Mouse (Mus musculus) mouse embryonic stem cell (cell line): Measurements from ENCODE around the gene Asprv1.

ENCODE experiments used
- in situ Hi-C, 2 experiments: fragments of 300-500 bp; cut with MboI; formaldehyde crosslinking; loops; 1 replicate in 1 of 2; 3 replicates in 1 of 2; pipeline ENCODE4 v1.14.3; 2019 to 2020; ENCODE audit warnings: low sequenced_read_pairs in 2 of 2, low pct_unique_long_range_greater_than_20kb in 1 of 2, mixed read lengths in 1 of 2; ENCODE audit not compliant: unreplicated experiment in 1 of 2

The Asprv1 gene

DNA sequence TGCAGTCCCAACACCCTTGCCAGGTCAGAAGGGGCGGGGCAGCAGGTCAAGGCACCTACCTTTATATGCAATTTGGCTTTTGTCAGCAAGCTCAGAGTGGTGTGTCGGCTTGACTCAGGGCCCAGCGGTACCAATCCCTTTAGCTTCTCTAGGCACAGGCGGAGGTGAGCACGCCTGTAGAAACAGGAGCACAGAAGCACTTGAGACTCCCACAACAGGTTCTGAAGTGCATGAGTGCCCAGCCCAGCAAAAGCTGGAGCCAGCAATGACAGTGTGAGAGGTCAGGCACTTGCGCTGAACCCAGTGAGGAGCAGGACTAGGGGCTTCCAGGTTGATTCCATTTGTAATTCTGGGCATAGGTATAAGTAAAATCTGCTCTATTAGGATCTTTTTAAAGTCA, 25.1 kb downstream of the Asprv1 start:
- in situ Hi-C loops: no loop called here

GRCm38 (mm10) chr6:86654270-86654916, 26.4 kb downstream of the Asprv1 start:
- in situ Hi-C loops: no loop called here

- in situ Hi-C loops: no loop called here
These were observed 30.5 kb downstream of the Asprv1 start for GRCm38 (mm10) chr6:86658501-86658900.

GRCm38 (mm10) chr6:86660161-86660877, 32.4 kb downstream of the Asprv1 start:
- in situ Hi-C loops: no loop called here

GRCm38 (mm10) chr6:86665076-86665475, 37.1 kb downstream of the Asprv1 start:
- in situ Hi-C loops: no loop called here

- in situ Hi-C loops: no loop called here
These were observed 37.8 kb downstream of the Asprv1 start for GRCm38 (mm10) chr6:86665560-86666307.

DNA sequence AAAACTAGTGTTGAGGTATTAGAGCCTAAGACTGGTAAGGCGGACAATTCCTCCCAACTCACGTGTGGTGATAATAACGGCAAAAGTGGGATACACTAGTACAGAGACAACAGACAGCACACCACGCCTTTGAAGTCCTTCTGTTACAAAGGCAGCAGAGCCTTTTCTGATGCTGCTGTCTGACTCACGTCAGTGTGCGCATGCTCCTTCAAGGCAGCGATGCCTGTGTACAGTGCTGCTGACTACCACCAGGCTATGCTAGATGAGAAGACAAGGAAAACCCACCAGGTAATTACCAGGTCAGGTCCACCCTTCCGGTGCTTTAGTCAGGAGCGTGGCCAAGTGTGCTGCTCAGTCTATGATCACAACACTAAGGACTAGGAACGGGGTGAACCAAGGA, 39.1 kb downstream of the Asprv1 start:
- in situ Hi-C loops: no loop called here

- in situ Hi-C loops: no loop called here
These were observed 40.7 kb downstream of the Asprv1 start, which contains the start of gene Mxd1 for GRCm38 (mm10) chr6:86668580-86669239. Gene Mxd1, minus strand, starts transcription at chr6:86669161.

- in situ Hi-C loops: no loop called here
These were observed 41.3 kb downstream of the Asprv1 start for GRCm38 (mm10) chr6:86669240-86669727.

GRCm38 (mm10) chr6:86670873-86671272, 42.9 kb downstream of the Asprv1 start:
- in situ Hi-C loops: loop anchor here in 1 of 2 experiments (10.0 kb wide), 1 partner anchor 126 kb away; no protein-coding TSS in a partner anchor

DNA sequence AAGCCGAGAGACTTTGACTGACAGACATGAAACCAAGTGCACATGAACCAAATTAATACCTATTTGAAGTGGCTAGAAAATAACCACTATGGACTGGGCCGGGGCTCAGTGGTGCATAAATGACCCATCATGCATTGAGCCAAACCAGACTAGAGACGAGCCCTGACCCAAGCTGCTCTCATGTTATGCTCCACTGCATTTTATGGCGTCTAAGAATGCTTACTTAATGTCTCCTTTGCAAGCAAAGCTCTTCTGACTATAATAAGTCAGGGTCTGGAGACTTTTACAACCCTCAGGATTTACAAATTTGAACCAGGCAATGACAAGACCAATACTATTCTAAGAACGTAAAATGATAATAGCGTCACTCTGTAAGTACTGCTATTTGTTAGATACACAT, 50.4 kb downstream of the Asprv1 start:
- in situ Hi-C loops: loop anchor here in 1 of 2 experiments (5.0 to 10.0 kb wide), 2 partner anchors 91 to 134 kb away; no protein-coding TSS in a partner anchor
